Mouse (Mus musculus): ENCODE data around the gene Lrcol1. TPM values are rescaled to one million over a fixed set of nuclear protein-coding genes. Genes with fewer than 3 reads are reported as not detected.

Gene Lrcol1
- not detected in 2 replicates for polyA plus RNA-seq (2014; fragmentation: Nextera tagmentation; extraction: Ambion mirVana)

- no peak for ATAC-seq (ENCODE audit: low read depth)
- Histone ChIP-seq H3K4me2 (ENCODE audit: low read depth, low read length) (no peak within 1 kb of the TSS), H3K9ac (ENCODE audit: low read depth, low read length) (no peak within 1 kb of the TSS), H3K4me1 (ENCODE audit: control insufficient read depth, insufficient read depth, low read length) (peaks cover 2% of the 10 kb centered on the region; the same call in 1 of the 2 replicates), H3K27ac (replicated peaks; ENCODE audit: low read depth, low read length) (no peak within 1 kb of the TSS), H3K9me3 (ENCODE audit: control insufficient read depth, low read length) (no peaks in the 10 kb centered on the region), H3K36me3 (ENCODE audit: control insufficient read depth, insufficient read depth, low read length) (no peaks in the 10 kb centered on the region), H3K4me3 (ENCODE audit: low read depth, low read length) (no peak within 1 kb of the TSS), H3K27me3 (replicated peaks; ENCODE audit: control insufficient read depth, insufficient read depth, low read length) (peaks cover 24% of the 10 kb centered on the region)
- 67% methylated on average over 4 of the region's 4 CpGs for WGBS
- DNase-seq (ENCODE audit: low spot score), result no peak
Observed at GRCm38 (mm10) chr5:110344524-110344923, at the start of gene Lrcol1. TSS of gene Lrcol1 (plus strand) at chr5:110344730.

GRCm38 (mm10) chr5:110296637-110297036 lies 47.9 kb upstream of the Lrcol1 start:
- Histone ChIP-seq H3K9ac (ENCODE audit: low read depth, low read length) (no peak overlapping the region), H3K36me3 (ENCODE audit: control insufficient read depth, insufficient read depth, low read length) (peaks cover 84% of the 10 kb centered on the region), H3K4me2 (ENCODE audit: low read depth, low read length) (no peak overlapping the region), H3K4me1 (ENCODE audit: control insufficient read depth, insufficient read depth, low read length) (no peaks in the 10 kb centered on the region), H3K27ac (replicated peaks; ENCODE audit: low read depth, low read length) (no peak overlapping the region), H3K9me3 (ENCODE audit: control insufficient read depth, low read length) (no peaks in the 10 kb centered on the region), H3K27me3 (replicated peaks; ENCODE audit: control insufficient read depth, insufficient read depth, low read length) (no peaks in the 10 kb centered on the region), H3K4me3 (ENCODE audit: low read depth, low read length) (no peak overlapping the region)
- ATAC-seq (ENCODE audit: low read depth), result no peak
- 93% methylated on average over 1 of the region's 1 CpGs for WGBS
- DNase-seq (ENCODE audit: low spot score), result no peak

- H3K27me3 ChIP-seq (replicated peaks; ENCODE audit: control insufficient read depth, insufficient read depth, low read length), result no peaks in the 10 kb centered on the region
- H3K36me3 ChIP-seq (ENCODE audit: control insufficient read depth, insufficient read depth, low read length), result peaks cover 91% of the 10 kb centered on the region
- H3K9me3 ChIP-seq (ENCODE audit: control insufficient read depth, low read length), result no peaks in the 10 kb centered on the region
- H3K9ac ChIP-seq (ENCODE audit: low read depth, low read length), result no peak overlapping the region
- no peak overlapping the region for H3K4me2 ChIP-seq (ENCODE audit: low read depth, low read length)
- DNase-seq (ENCODE audit: low spot score) (no peak), ATAC-seq (ENCODE audit: low read depth) (no peak)
- no peak overlapping the region for H3K27ac ChIP-seq (replicated peaks; ENCODE audit: low read depth, low read length)
- 94% methylated on average over 2 of the region's 2 CpGs for WGBS
- H3K4me1 ChIP-seq (ENCODE audit: control insufficient read depth, insufficient read depth, low read length), result no peaks in the 10 kb centered on the region
- no peak overlapping the region for H3K4me3 ChIP-seq (ENCODE audit: low read depth, low read length)
Observed at GRCm38 (mm10) chr5:110300591-110300990, 43.9 kb upstream of the Lrcol1 start.

GRCm38 (mm10) chr5:110308861-110309260 lies 35.7 kb upstream of the Lrcol1 start:
- Histone ChIP-seq H3K4me1 (ENCODE audit: control insufficient read depth, insufficient read depth, low read length) (no peaks in the 10 kb centered on the region), H3K27me3 (replicated peaks; ENCODE audit: control insufficient read depth, insufficient read depth, low read length) (no peaks in the 10 kb centered on the region), H3K4me2 (ENCODE audit: low read depth, low read length) (no peak overlapping the region), H3K4me3 (ENCODE audit: low read depth, low read length) (no peak overlapping the region), H3K36me3 (ENCODE audit: control insufficient read depth, insufficient read depth, low read length) (peaks cover 87% of the 10 kb centered on the region), H3K9ac (ENCODE audit: low read depth, low read length) (no peak overlapping the region), H3K27ac (replicated peaks; ENCODE audit: low read depth, low read length) (no peak overlapping the region), H3K9me3 (ENCODE audit: control insufficient read depth, low read length) (no peaks in the 10 kb centered on the region)
- DNase-seq (ENCODE audit: low spot score), result no peak
- WGBS, result 91% methylated on average over 7 of the region's 7 CpGs
- no peak for ATAC-seq (ENCODE audit: low read depth)

- peaks cover 79% of the 10 kb centered on the region for H3K36me3 ChIP-seq (ENCODE audit: control insufficient read depth, insufficient read depth, low read length)
Observed at GRCm38 (mm10) chr5:110313127-110313526, 31.4 kb upstream of the Lrcol1 start.

GRCm38 (mm10) chr5:110330508-110330907 lies 14.0 kb upstream of the Lrcol1 start:
- 82% methylated on average over 3 of the region's 3 CpGs for WGBS

More at GRCm38 (mm10) chr5:110313127-110313526, 31.4 kb upstream of the Lrcol1 start:
- Histone ChIP-seq H3K4me1 (ENCODE audit: control insufficient read depth, insufficient read depth, low read length) (no peaks in the 10 kb centered on the region), H3K4me2 (ENCODE audit: low read depth, low read length) (no peak overlapping the region), H3K9me3 (ENCODE audit: control insufficient read depth, low read length) (no peaks in the 10 kb centered on the region), H3K27ac (replicated peaks; ENCODE audit: low read depth, low read length) (no peak overlapping the region), H3K9ac (ENCODE audit: low read depth, low read length) (no peak overlapping the region), H3K27me3 (replicated peaks; ENCODE audit: control insufficient read depth, insufficient read depth, low read length) (no peaks in the 10 kb centered on the region), H3K4me3 (ENCODE audit: low read depth, low read length) (no peak overlapping the region)
- WGBS, result 94% methylated on average over 3 of the region's 3 CpGs
- no peak for DNase-seq (ENCODE audit: low spot score)
- no peak for ATAC-seq (ENCODE audit: low read depth)

GRCm38 (mm10) chr5:110338792-110339191 lies 5.7 kb upstream of the Lrcol1 start:
- H3K27ac ChIP-seq (replicated peaks; ENCODE audit: low read depth, low read length), result 0 out of 2 replicates have a peak overlapping the region, but pooled peaks have one; percentile 18
- H3K27me3 ChIP-seq (replicated peaks; ENCODE audit: control insufficient read depth, insufficient read depth, low read length), result peaks cover 21% of the 10 kb centered on the region
- 69% methylated on average over 2 of the region's 2 CpGs for WGBS
- H3K36me3 ChIP-seq (ENCODE audit: control insufficient read depth, insufficient read depth, low read length), result peaks cover 43% of the 10 kb centered on the region
- no peak overlapping the region for H3K9ac ChIP-seq (ENCODE audit: low read depth, low read length)
- no peak overlapping the region for H3K4me3 ChIP-seq (ENCODE audit: low read depth, low read length)
- peaks cover 4% of the 10 kb centered on the region; the same call in 1 of the 2 replicates for H3K4me1 ChIP-seq (ENCODE audit: control insufficient read depth, insufficient read depth, low read length)
- no peak overlapping the region for H3K4me2 ChIP-seq (ENCODE audit: low read depth, low read length)
- peak; percentile 68 for DNase-seq (ENCODE audit: low spot score)
- ATAC-seq (ENCODE audit: low read depth), result peak; percentile 68
- H3K9me3 ChIP-seq (ENCODE audit: control insufficient read depth, low read length), result no peaks in the 10 kb centered on the region

More at GRCm38 (mm10) chr5:110330508-110330907, 14.0 kb upstream of the Lrcol1 start:
- Histone ChIP-seq H3K4me2 (ENCODE audit: low read depth, low read length) (no peak overlapping the region), H3K9ac (ENCODE audit: low read depth, low read length) (no peak overlapping the region), H3K27ac (replicated peaks; ENCODE audit: low read depth, low read length) (no peak overlapping the region), H3K36me3 (ENCODE audit: control insufficient read depth, insufficient read depth, low read length) (peaks cover 87% of the 10 kb centered on the region), H3K4me3 (ENCODE audit: low read depth, low read length) (no peak overlapping the region), H3K27me3 (replicated peaks; ENCODE audit: control insufficient read depth, insufficient read depth, low read length) (no peaks in the 10 kb centered on the region), H3K9me3 (ENCODE audit: control insufficient read depth, low read length) (no peaks in the 10 kb centered on the region), H3K4me1 (ENCODE audit: control insufficient read depth, insufficient read depth, low read length) (no peaks in the 10 kb centered on the region)
- ATAC-seq (ENCODE audit: low read depth) (no peak), DNase-seq (ENCODE audit: low spot score) (no peak)

GRCm38 (mm10) chr5:110342648-110343284 lies 1.8 kb upstream of the Lrcol1 start, which contains the start of gene P2rx2:
TSS of gene P2rx2 (minus strand) at chr5:110343212.
- Histone ChIP-seq H3K4me1 (ENCODE audit: control insufficient read depth, insufficient read depth, low read length) (peaks cover 4% of the 10 kb centered on the region; the same call in 1 of the 2 replicates), H3K4me2 (ENCODE audit: low read depth, low read length) (peak within 1 kb of the TSS; percentile 94), H3K36me3 (ENCODE audit: control insufficient read depth, insufficient read depth, low read length) (peaks cover 4% of the 10 kb centered on the region; the same call in 1 of the 2 replicates), H3K27ac (replicated peaks; ENCODE audit: low read depth, low read length) (no peak within 1 kb of the TSS), H3K4me3 (ENCODE audit: low read depth, low read length) (peak within 1 kb of the TSS; percentile 48), H3K27me3 (replicated peaks; ENCODE audit: control insufficient read depth, insufficient read depth, low read length) (peaks cover 24% of the 10 kb centered on the region), H3K9me3 (ENCODE audit: control insufficient read depth, low read length) (no peaks in the 10 kb centered on the region), H3K9ac (ENCODE audit: low read depth, low read length) (peak within 1 kb of the TSS; percentile 64)
- ATAC-seq (ENCODE audit: low read depth) (peak; percentile 64), DNase-seq (ENCODE audit: low spot score) (peak; percentile 49)
- 2% methylated on average over 31 of the region's 43 CpGs for WGBS

GRCm38 (mm10) chr5:110345553-110345952 lies 1.0 kb downstream of the Lrcol1 start:
- H3K9ac ChIP-seq (ENCODE audit: low read depth, low read length), result no peak overlapping the region
- H3K4me1 ChIP-seq (ENCODE audit: control insufficient read depth, insufficient read depth, low read length), result no peaks in the 10 kb centered on the region; the same call in 1 of the 2 replicates
- no peak overlapping the region for H3K4me2 ChIP-seq (ENCODE audit: low read depth, low read length)
- ATAC-seq (ENCODE audit: low read depth), result no peak
- H3K9me3 ChIP-seq (ENCODE audit: control insufficient read depth, low read length), result no peaks in the 10 kb centered on the region
- 88% methylated on average over 4 of the region's 4 CpGs for WGBS
- no peaks in the 10 kb centered on the region for H3K36me3 ChIP-seq (ENCODE audit: control insufficient read depth, insufficient read depth, low read length)
- H3K27me3 ChIP-seq (replicated peaks; ENCODE audit: control insufficient read depth, insufficient read depth, low read length), result peaks cover 24% of the 10 kb centered on the region
- no peak overlapping the region for H3K27ac ChIP-seq (replicated peaks; ENCODE audit: low read depth, low read length)
- DNase-seq (ENCODE audit: low spot score), result no peak
- H3K4me3 ChIP-seq (ENCODE audit: low read depth, low read length), result no peak overlapping the region
